In genomic region chr8:119911258-119911962, GRCm38 (mm10) we compare ENCODE assay signal across 8 mouse cellular contexts. TPM values are rescaled to one million over a fixed set of nuclear protein-coding genes. Genes with fewer than 3 reads are reported as not detected.
DNase-seq lines count a peak whose midpoint lies in the region; ATAC-seq lines count a peak whose summit lies in the region.

No protein-coding gene starts in this region.

- peaks cover 33% of the 10 kb centered on the region for H3K36me3 ChIP-seq in erythroblast, embryonic 14.5 days (ENCODE audit: control insufficient read depth)
- H3K36me3 ChIP-seq in liver, embryonic 13.5 days, result no peaks in the 10 kb centered on the region

- peak overlapping the region; percentile 99 for H3K4me3 ChIP-seq in erythroblast, embryonic 14.5 days (replicated peaks)
- H3K4me3 ChIP-seq in liver, embryonic 13.5 days (replicated peaks), result peak overlapping the region; percentile 92

- under 1% methylated on average over 30 of the region's 30 CpGs for WGBS in liver, embryonic 13.5 days (ENCODE audit: insufficient replicate concordance)

- peaks cover 82% of the 10 kb centered on the region for H3K4me1 ChIP-seq in erythroblast, embryonic 14.5 days (ENCODE audit: control insufficient read depth)
- H3K4me1 ChIP-seq in liver, embryonic 13.5 days (replicated peaks), result peaks cover 75% of the 10 kb centered on the region

- peak; percentile 40 for DNase-seq in 3T3-L1 (ENCODE audit: low read depth, low spot score)
- DNase-seq in liver, embryonic 13.5 days, result no peak
- no peak for DNase-seq in natural killer cell, adult 2 months (ENCODE audit: low spot score in 2 of 2)
- no peak for DNase-seq in cerebellum, postnatal 36 days
- DNase-seq in right cerebral cortex, adult 18-20 months, result no peak

- H3K9me3 ChIP-seq in erythroblast, embryonic 14.5 days (ENCODE audit: control insufficient read depth, low read length), result no peaks in the 10 kb centered on the region
- H3K9me3 ChIP-seq in liver, embryonic 13.5 days (replicated peaks), result no peaks in the 10 kb centered on the region

- no peak for ATAC-seq in erythroblast, adult 5-6 weeks (replicated peaks; ENCODE audit: low FRiP score, poor library complexity, severe bottlenecking)
- ATAC-seq in erythroid progenitor cell, adult 5-6 weeks (replicated peaks; ENCODE audit: low FRiP score, poor library complexity, severe bottlenecking), result peak; percentile 4; the same call in 1 of the 2 replicates
- ATAC-seq in liver, embryonic 13.5 days (ENCODE audit: low read depth), result peak; percentile 38

- peak overlapping the region; percentile 99 for H3K9ac ChIP-seq in liver, embryonic 13.5 days

- H3K27me3 ChIP-seq in erythroblast, embryonic 14.5 days (ENCODE audit: control insufficient read depth), result no peaks in the 10 kb centered on the region
- H3K27me3 ChIP-seq in liver, embryonic 13.5 days, result no peaks in the 10 kb centered on the region

- H3K27ac ChIP-seq in liver, embryonic 13.5 days, result peak overlapping the region; percentile 99

- H3K4me2 ChIP-seq in liver, embryonic 13.5 days, result peak overlapping the region; percentile 92

RNA-seq across cellular contexts. Expression of gene Gm20388, which starts 0.8 kb away (rescaled TPM):
- polyA plus RNA-seq in erythroblast, embryonic 14.5 days (2012), result 0.36 TPM in 1 of 2 replicates, not detected in the other
- total RNA-seq in erythroblast, adult 5-6 weeks (2015; ENCODE audit: low replicate concordance), result 2.9 and 5.2 TPM in 2 replicates
- total RNA-seq in erythroblast, adult 5-6 weeks (2017; ENCODE audit: low replicate concordance), result 0.28 and 7.8 TPM in 2 replicates
- 4.2 and 5.0 TPM in 2 replicates for total RNA-seq in erythroid progenitor cell, adult 5-6 weeks (2015; ENCODE audit: low replicate concordance)
- 7.4 TPM in 1 of 2 replicates, not detected in the other for total RNA-seq in erythroid progenitor cell, adult 5-6 weeks (2017; ENCODE audit: low replicate concordance)
- not detected in 2 replicates for polyA plus RNA-seq in liver, embryonic 13.5 days (2015; fragmentation: Nextera tagmentation; extraction: Ambion mirVana)

RNA-seq across cellular contexts. Expression of gene Usp10, which starts 1.2 kb away (rescaled TPM):
- 7.6 and 8.3 TPM in 2 replicates for polyA plus RNA-seq in erythroblast, embryonic 14.5 days (2012)
- 66.3 and 87.0 TPM in 2 replicates for total RNA-seq in erythroblast, adult 5-6 weeks (2015; ENCODE audit: low replicate concordance)
- 59.7 and 83.1 TPM in 2 replicates for total RNA-seq in erythroblast, adult 5-6 weeks (2017; ENCODE audit: low replicate concordance)
- total RNA-seq in erythroid progenitor cell, adult 5-6 weeks (2015; ENCODE audit: low replicate concordance), result 47.8 and 119 TPM in 2 replicates
- total RNA-seq in erythroid progenitor cell, adult 5-6 weeks (2017; ENCODE audit: low replicate concordance), result 77.7 and 112 TPM in 2 replicates
- 93.8 and 106 TPM in 2 replicates for polyA plus RNA-seq in liver, embryonic 13.5 days (2015; fragmentation: Nextera tagmentation; extraction: Ambion mirVana)

RNA-seq across cellular contexts. Expression of gene Klhl36, which starts 49.3 kb away (rescaled TPM):
- 0.02 and 0.12 TPM in 2 replicates for polyA plus RNA-seq in erythroblast, embryonic 14.5 days (2012)
- 2.3 and 2.5 TPM in 2 replicates for total RNA-seq in erythroblast, adult 5-6 weeks (2015; ENCODE audit: low replicate concordance)
- total RNA-seq in erythroblast, adult 5-6 weeks (2017; ENCODE audit: low replicate concordance), result 1.6 and 5.2 TPM in 2 replicates
- total RNA-seq in erythroid progenitor cell, adult 5-6 weeks (2015; ENCODE audit: low replicate concordance), result 1.1 TPM in 1 of 2 replicates, not detected in the other
- total RNA-seq in erythroid progenitor cell, adult 5-6 weeks (2017; ENCODE audit: low replicate concordance), result 1.8 and 2.3 TPM in 2 replicates
- 4.9 and 5.1 TPM in 2 replicates for polyA plus RNA-seq in liver, embryonic 13.5 days (2015; fragmentation: Nextera tagmentation; extraction: Ambion mirVana)
